Mouse (Mus musculus): ENCODE measurements at regions not wholly inside any gene's neighbourhood (a gene's known extent, or its start where the extent isn't known, plus 50 kb on each side); places are given as distances from the start of the nearest gene placed in this dataset.

- intact Hi-C loops (cut with DNase I) = no loop called here
Observed at GRCm38 (mm10) chr13:111939534-111940115, 130.8 kb upstream of the Map3k1 start.

GRCm38 (mm10) chr13:111940275-111940674 lies 131.5 kb upstream of the Map3k1 start:
- intact Hi-C loops (cut with DNase I) = no loop called here

GRCm38 (mm10) chr13:111940796-111941513 lies 132.2 kb upstream of the Map3k1 start:
- intact Hi-C loops (cut with DNase I) = no loop called here

GRCm38 (mm10) chr13:111941946-111942345 lies 133.2 kb upstream of the Map3k1 start:
- intact Hi-C loops (cut with DNase I) = no loop called here

GRCm38 (mm10) chr13:111943392-111944088 lies 134.7 kb upstream of the Map3k1 start:
- intact Hi-C loops (cut with DNase I) = no loop called here

- intact Hi-C loops (cut with DNase I) = no loop called here
Observed at GRCm38 (mm10) chr13:111944089-111944406, 135.3 kb upstream of the Map3k1 start.

GRCm38 (mm10) chr13:111946271-111946670 lies 137.5 kb upstream of the Map3k1 start:
- intact Hi-C loops (cut with DNase I) = no loop called here

- intact Hi-C loops (cut with DNase I) = no loop called here
Observed at GRCm38 (mm10) chr13:111946811-111947210, 138.0 kb upstream of the Map3k1 start.

- intact Hi-C loops (cut with DNase I) = no loop called here
Observed at GRCm38 (mm10) chr13:111948395-111948794, 139.6 kb upstream of the Map3k1 start.

GRCm38 (mm10) chr13:111950042-111950441 lies 141.2 kb upstream of the Map3k1 start:
- intact Hi-C loops (cut with DNase I) = no loop called here

GRCm38 (mm10) chr13:111953860-111954519 lies 145.2 kb upstream of the Map3k1 start:
- intact Hi-C loops (cut with DNase I) = no loop called here

GRCm38 (mm10) chr13:111954520-111954884 lies 145.7 kb upstream of the Map3k1 start:
- intact Hi-C loops (cut with DNase I) = no loop called here

- intact Hi-C loops (cut with DNase I) = no loop called here
Observed at GRCm38 (mm10) chr13:111957118-111957517, 148.3 kb upstream of the Map3k1 start.

GRCm38 (mm10) chr13:111957674-111958273 lies 149.0 kb upstream of the Map3k1 start:
- intact Hi-C loops (cut with DNase I) = no loop called here

GRCm38 (mm10) chr13:111958421-111958820 lies 149.6 kb upstream of the Map3k1 start:
- intact Hi-C loops (cut with DNase I) = no loop called here

- intact Hi-C loops (cut with DNase I) = loop anchor here (10.0 kb wide), 2 partner anchors 105 to 295 kb away; no protein-coding TSS in a partner anchor
Observed at GRCm38 (mm10) chr13:111960036-111960435, 151.2 kb upstream of the Map3k1 start.

GRCm38 (mm10) chr13:111961423-111961822 lies 152.6 kb upstream of the Map3k1 start:
- intact Hi-C loops (cut with DNase I) = loop anchor here (10.0 kb wide), 2 partner anchors 103 to 293 kb away; no protein-coding TSS in a partner anchor

GRCm38 (mm10) chr13:111962155-111962554 lies 153.4 kb upstream of the Map3k1 start:
- intact Hi-C loops (cut with DNase I) = loop anchor here (10.0 kb wide), 2 partner anchors 103 to 293 kb away; no protein-coding TSS in a partner anchor

GRCm38 (mm10) chr13:111966113-111966512 lies 157.3 kb upstream of the Map3k1 start:
- intact Hi-C loops (cut with DNase I) = loop anchor here (10.0 kb wide), 2 partner anchors 99 to 289 kb away; no protein-coding TSS in a partner anchor

- intact Hi-C loops (cut with DNase I) = loop anchor here (10.0 kb wide), 2 partner anchors 98 to 288 kb away; no protein-coding TSS in a partner anchor
Observed at GRCm38 (mm10) chr13:111966627-111967026, 157.8 kb upstream of the Map3k1 start.

- intact Hi-C loops (cut with DNase I) = loop anchor here (10.0 kb wide), 2 partner anchors 97 to 287 kb away; no protein-coding TSS in a partner anchor
Observed at GRCm38 (mm10) chr13:111968197-111968596, 159.4 kb upstream of the Map3k1 start.

Data from adrenal gland (tissue).